Mouse (Mus musculus): Measurements from ENCODE around the gene Tgfbr3. TPM values are rescaled to one million over a fixed set of nuclear protein-coding genes. Genes with fewer than 3 reads are reported as not detected.

Tgfbr3 gene
- total RNA-seq, 2 experiments from 2014 or later: 19.8 to 21.4 TPM

DNA sequence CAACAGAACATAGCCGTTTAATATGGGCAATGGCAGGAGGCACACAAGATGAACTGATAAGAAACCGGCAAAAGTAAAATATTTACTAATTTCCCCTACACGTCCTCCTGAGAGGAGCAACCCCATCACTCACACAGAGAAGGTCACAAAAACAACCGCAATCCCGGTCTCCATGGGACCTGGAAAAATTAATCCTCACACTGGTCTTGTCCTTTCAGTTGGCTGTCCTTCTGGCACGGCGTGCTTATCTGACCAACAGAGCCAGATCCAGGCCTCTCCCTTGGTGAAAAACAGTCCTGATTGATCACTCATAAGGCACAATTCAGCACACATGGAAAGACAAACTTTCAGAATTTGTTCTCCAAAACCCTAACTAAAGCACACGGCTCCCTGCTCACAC lies 157.2 kb downstream of the Tgfbr3 start:
- TF ChIP-seq CTCF (conservative IDR thresholded peaks at IDR 0.05): no peak
- no peak for DNase-seq (ENCODE audit: low spot score in 2 of 2)
- Histone ChIP-seq H3K27ac (no peak overlapping the region), H3K4me3 (no peak overlapping the region)

GRCm38 (mm10) chr5:107129304-107129703 lies 160.1 kb downstream of the Tgfbr3 start:
- DNase-seq (ENCODE audit: low spot score in 2 of 2): no peak
- TF ChIP-seq CTCF (conservative IDR thresholded peaks at IDR 0.05): no peak
- Histone ChIP-seq H3K4me3 (no peak overlapping the region), H3K27ac (no peak overlapping the region)

GRCm38 (mm10) chr5:107126561-107126960 lies 162.9 kb downstream of the Tgfbr3 start:
- Histone ChIP-seq H3K27ac (no peak overlapping the region), H3K4me3 (no peak overlapping the region)
- TF ChIP-seq CTCF (conservative IDR thresholded peaks at IDR 0.05): no peak
- DNase-seq (ENCODE audit: low spot score in 2 of 2): peak in 1 of 2 experiments; percentile 32

GRCm38 (mm10) chr5:107125131-107125530 lies 164.3 kb downstream of the Tgfbr3 start:
- Histone ChIP-seq H3K27ac (no peak overlapping the region), H3K4me3 (no peak overlapping the region)
- DNase-seq (ENCODE audit: low spot score in 2 of 2): no peak
- no peak for TF ChIP-seq CTCF (conservative IDR thresholded peaks at IDR 0.05)

- Histone ChIP-seq H3K27ac (no peak overlapping the region), H3K4me3 (no peak overlapping the region)
- TF ChIP-seq CTCF (conservative IDR thresholded peaks at IDR 0.05): no peak
- DNase-seq (ENCODE audit: low spot score in 2 of 2): no peak
These were observed 164.9 kb downstream of the Tgfbr3 start for GRCm38 (mm10) chr5:107124531-107124930.

- no peak for DNase-seq (ENCODE audit: low spot score in 2 of 2)
- TF ChIP-seq CTCF (conservative IDR thresholded peaks at IDR 0.05): no peak
- H3K27ac ChIP-seq: no peak overlapping the region
- no peak overlapping the region for H3K4me3 ChIP-seq
These were observed 166.8 kb downstream of the Tgfbr3 start for GRCm38 (mm10) chr5:107122622-107123021.

DNA sequence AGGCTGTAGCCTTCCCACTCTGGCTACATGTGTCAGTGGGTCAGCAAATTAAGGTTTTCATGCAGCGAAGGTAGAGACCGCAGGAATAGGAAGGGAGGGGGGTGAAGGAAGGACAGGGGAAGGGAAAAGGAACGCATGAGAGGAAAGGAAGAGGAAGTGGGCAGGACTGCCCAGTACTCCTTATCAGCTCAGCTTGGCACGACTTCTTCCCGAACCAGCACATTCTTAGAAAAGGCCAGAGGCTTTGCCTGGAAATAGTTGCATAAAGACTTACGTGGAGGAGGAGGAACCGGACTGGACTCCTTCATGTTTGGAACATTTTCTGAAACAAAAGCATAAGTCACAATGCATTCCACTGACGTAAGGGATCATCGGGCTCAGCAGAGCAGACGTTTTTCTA lies 168.3 kb downstream of the Tgfbr3 start:
- no peak for DNase-seq (ENCODE audit: low spot score in 2 of 2)
- TF ChIP-seq CTCF (conservative IDR thresholded peaks at IDR 0.05): no peak
- Histone ChIP-seq H3K4me3 (no peak overlapping the region), H3K27ac (no peak overlapping the region)

DNA sequence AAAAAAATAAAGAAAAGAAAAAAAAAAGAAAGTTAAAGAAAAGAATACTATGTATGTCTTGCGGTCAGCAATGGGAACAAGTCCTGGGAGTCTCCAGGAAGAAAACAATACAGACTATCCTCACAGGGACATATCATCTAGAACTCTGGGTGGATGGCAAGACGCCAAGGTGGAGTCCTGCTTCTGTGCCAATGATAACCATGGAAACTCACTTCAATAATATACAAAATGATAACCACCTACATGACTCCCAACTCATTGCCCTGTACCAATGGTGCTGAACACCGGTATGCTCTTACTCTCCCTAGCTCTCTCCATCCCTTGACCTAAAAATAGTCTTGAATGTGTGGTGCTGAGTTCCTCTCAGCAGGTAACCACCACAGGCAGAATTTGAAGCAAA lies 168.8 kb downstream of the Tgfbr3 start:
- Histone ChIP-seq H3K4me3 (no peak overlapping the region), H3K27ac (no peak overlapping the region)
- peak; percentile 23 to 36 for DNase-seq (ENCODE audit: low spot score in 2 of 2)
- no peak for TF ChIP-seq CTCF (conservative IDR thresholded peaks at IDR 0.05)

DNA sequence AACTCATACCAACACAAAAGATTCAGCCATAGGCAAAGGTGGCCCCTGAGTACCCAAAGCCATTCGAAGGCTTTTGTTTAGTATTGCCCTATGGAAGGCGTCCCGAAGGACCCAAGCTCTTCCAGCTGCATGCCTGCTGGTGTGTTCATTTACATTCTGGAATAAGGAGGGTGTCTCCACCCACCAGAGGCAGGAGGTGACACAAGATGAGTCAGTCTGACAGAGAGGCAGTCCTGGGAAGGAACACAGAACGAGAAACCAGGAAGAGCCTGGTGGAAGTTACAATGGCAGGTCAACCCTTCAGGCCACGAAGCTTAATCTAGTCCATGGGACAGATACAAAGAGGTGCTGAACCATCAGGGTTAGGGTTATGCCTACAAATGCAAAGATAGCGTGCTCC lies 169.5 kb downstream of the Tgfbr3 start:
- Histone ChIP-seq H3K4me3 (no peak overlapping the region), H3K27ac (no peak overlapping the region)
- TF ChIP-seq CTCF (conservative IDR thresholded peaks at IDR 0.05): no peak
- no peak for DNase-seq (ENCODE audit: low spot score in 2 of 2)

GRCm38 (mm10) chr5:107116821-107117220 lies 172.6 kb downstream of the Tgfbr3 start:
- Histone ChIP-seq H3K27ac (no peak overlapping the region), H3K4me3 (no peak overlapping the region)
- DNase-seq (ENCODE audit: low spot score in 2 of 2): no peak
- TF ChIP-seq CTCF (conservative IDR thresholded peaks at IDR 0.05): no peak

- H3K4me3 ChIP-seq: no peak overlapping the region
- TF ChIP-seq CTCF (conservative IDR thresholded peaks at IDR 0.05): no peak
- DNase-seq (ENCODE audit: low spot score in 2 of 2): no peak
- H3K27ac ChIP-seq: no peak overlapping the region
These were observed 176.7 kb downstream of the Tgfbr3 start for GRCm38 (mm10) chr5:107112656-107113275.

GRCm38 (mm10) chr5:107111802-107112201 lies 177.6 kb downstream of the Tgfbr3 start:
- DNase-seq (ENCODE audit: low spot score in 2 of 2): no peak
- Histone ChIP-seq H3K4me3 (no peak overlapping the region), H3K27ac (no peak overlapping the region)
- no peak for TF ChIP-seq CTCF (conservative IDR thresholded peaks at IDR 0.05)

DNA sequence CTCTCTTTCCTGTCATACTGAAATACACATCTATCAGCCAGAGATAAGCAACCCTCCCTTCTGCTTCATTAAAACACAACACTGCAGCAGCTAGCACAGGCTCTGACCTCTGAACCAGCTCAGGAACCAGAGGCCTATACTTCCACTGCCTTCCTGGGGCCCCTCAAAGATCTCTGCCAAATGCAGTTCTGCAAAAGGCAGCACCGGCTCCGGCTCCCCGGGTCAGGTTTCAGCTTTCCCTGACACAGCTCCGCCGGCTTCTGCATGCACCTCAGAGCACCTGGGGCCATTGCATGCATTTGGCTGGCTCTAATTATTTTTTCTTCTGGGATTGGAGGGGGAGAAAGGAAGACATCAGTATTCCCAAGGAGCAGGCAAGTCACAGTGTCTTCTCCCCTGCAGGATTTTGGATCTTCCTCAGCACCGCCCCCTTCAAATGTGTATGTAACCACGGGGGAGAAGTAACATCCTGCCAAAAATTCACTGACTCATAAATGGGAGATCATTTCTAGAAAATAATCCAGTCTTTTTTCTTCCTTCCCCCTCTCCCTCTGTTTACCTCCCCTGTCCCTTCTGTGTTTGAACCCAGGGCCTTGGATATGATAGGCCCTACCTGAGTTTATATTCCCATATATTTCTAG lies 178.4 kb downstream of the Tgfbr3 start:
- no peak for TF ChIP-seq CTCF (conservative IDR thresholded peaks at IDR 0.05)
- Histone ChIP-seq H3K4me3 (no peak overlapping the region), H3K27ac (peak overlapping the region; percentile 80)
- DNase-seq (ENCODE audit: low spot score in 2 of 2): peak; percentile 25 to 75
